Mouse (Mus musculus) telencephalon, adult 2 months (tissue): ENCODE data around the gene Rsl24d1.
"Not testable (repeated sequence)": the region's sequence is repeated elsewhere in the genome, so short reads cannot be mapped to it uniquely, and the experiment has no call there.

ENCODE experiments used
- DNase-seq: peaks from one replicate; pipeline ENCODE4 v3.0.0-alpha.2; 2011; ENCODE audit warnings: low read depth, low spot score

Gene Rsl24d1

DNA sequence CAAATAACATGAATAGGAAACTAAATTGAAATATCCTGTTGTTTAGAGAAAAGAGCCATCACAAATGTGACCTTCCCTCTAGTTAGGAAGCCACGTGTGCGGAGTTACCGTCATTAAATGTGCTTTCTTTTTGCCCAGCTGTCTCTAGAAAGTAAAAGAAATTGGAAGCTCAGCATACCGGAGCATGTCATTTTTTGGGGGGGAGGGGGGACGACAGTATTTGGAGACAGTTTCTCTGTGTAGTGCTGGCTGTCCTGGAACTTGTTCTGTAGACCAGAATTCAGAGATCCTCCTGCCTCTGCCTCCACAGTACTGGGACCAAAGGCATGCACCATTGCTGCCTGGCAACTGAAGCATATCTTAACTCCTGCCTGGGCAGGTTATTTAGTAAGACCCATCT lies 11.7 kb upstream of the Rsl24d1 start, which contains the start of gene Khdc3:
Khdc3 (plus strand) TSS at position 301 of the 400 bp plus-strand sequence.
- no peak for DNase-seq

DNA sequence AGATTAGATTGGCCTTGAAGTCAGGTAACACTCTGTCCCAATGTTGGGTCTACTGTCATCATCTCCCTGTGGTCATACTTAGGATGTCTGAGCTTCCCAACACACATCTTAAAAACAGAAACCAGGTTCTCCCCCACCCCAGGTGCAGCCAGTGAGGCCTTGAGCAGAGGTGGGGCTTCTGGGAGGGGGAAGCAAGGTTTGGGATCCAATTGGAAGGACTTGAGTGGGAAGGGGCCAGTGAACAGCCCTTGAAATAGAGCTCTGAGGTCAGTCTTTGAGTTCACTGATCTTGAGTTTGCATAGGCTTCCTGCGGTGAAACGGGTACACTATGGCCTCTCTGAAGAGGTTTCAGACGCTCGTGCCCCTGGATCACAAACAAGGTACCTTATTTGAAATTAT lies 11.0 kb upstream of the Rsl24d1 start, which contains the start of gene Gm20509:
Gm20509 (plus strand) TSS at position 290 of the 400 bp plus-strand sequence.
- no peak for DNase-seq

DNA sequence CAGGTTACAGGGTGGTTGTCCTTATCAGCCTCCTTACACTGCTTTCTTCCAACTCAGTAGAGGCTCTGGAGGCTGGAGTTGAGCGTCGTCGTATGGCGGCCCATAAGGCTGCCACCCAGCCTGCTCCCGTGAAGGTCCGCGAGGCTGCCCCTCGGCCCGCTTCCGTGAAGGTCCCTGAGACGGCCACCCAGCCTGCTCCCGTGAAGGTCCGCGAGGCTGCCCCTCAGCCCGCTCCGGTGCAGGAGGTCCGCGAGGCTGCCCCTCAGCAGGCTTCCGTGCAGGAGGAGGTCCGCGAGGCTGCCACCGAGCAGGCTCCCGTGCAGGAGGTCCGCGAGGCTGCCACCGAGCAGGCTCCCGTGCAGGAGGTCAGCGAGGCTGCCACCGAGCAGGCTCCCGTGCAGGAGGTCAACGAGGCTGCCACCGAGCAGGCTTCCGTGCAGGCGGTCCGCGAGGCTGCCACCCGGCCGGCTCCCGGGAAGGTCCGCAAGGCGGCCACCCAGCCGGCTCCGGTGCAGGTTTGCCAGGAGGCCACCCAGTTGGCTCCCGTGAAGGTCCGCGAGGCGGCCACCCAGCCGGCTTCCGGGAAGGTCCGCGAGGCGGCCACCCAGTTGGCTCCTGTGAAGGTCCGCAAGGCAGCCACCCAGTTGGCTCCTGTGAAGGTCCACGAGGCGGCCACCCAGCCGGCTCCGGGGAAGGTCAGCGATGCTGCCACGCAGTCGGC lies 9.9 kb upstream of the Rsl24d1 start:
- DNase-seq = no peak

DNA sequence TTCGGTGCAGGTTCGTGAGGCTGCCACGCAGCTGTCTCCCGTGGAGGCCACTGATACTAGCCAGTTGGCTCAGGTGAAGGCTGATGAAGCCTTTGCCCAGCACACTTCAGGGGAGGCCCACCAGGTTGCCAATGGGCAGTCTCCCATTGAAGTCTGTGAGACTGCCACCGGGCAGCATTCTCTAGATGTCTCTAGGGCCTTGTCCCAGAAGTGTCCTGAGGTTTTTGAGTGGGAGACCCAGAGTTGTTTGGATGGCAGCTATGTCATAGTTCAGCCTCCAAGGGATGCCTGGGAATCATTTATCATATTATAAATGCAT lies 9.4 kb upstream of the Rsl24d1 start:
- DNase-seq = no peak

DNA sequence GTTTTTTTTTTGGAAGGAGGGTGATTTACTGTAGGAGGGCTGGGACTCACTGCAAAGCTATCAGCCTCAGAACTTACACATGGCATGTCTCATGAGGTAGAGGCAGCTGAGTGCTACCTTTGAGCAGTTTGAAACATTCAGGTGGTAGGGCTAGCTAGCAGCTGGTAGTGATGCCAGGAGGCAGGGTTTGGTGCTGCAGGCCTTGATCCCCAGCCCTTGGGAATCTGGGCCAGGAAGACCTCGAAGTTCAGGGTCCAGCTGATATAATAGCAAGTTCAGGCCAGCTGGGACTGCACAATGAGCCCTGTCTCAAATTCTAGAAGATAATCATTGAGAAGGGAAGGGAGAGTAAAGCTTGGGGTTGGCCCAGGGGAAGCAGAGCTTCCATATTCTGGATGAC lies 8.1 kb upstream of the Rsl24d1 start:
- no peak for DNase-seq

DNA sequence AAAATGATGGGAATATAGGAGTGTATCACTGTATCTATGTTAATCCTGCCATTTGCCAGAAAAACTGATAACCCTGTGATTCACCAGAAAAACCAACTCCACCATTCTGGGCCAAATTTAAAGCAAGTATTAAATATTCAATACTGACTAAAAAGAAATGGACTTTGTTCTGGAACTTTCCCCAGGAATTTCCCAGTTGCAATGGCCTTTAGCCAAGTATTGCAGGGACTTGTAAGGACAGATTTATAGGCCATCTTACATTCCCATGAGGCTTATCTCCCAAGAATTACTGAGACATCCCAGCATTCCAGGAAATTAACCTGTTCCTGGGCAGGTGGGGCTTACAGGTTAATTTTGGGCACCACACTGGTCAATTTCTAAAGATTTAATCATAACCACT lies 7.5 kb upstream of the Rsl24d1 start:
- DNase-seq = no peak

DNA sequence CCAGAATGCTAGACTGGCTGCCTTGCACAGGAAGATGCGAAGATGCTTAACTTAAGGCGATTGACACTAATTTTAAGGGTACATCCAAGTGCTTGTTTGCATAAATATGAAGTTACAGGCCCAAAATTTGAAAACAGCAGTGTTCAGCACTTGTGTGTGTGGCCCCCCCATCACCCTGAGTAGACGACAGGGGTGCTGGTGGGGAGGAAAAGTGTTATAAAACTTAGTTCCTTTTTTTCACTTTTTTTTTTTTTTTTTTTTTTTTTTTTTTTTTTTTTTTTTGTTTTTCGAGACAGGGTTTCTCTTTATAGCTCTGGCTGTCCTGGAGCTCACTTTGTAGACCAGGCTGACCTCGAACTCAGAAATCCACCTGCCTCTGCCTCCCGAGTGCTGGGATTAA lies 3.5 kb downstream of the Rsl24d1 start:
- not testable (repeated sequence) for DNase-seq

DNA sequence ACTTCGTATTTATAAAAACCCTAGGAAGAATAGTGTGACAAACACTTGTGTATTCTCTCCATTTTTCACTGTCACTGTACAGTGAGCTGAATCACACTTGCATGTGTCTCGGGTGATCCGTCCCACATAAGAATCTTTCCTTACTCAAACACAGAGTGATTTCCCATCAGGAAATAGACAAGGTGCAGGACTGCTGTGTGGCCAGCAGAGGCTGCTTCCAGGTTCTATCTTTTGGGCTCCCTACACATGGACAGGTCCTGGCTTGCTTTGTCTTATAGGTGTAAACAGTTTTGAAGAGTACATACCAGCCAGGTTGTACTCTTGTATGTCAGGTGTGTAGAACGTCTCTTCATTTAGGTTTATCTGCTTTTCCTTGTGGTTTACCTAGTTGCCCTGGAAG lies 4.8 kb downstream of the Rsl24d1 start:
- DNase-seq = no peak

DNA sequence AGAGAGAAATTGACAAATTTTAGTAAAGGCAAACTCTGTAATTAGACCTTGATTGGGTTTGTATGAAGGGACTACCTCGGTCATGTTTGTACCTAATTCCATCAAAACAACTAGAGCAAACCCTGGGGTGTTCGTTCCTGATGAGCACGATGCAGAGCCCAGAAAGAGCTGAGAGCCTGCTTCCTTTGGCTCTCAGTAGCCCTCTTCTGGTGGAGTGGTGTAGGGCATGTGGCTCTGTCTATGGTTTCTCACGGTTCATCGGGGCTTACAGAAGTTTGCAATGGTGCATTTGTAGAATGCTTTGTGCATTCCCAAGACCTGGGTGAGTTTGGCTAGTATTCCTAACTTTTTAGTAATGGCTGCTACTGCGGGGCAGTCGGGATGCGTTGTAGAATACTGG lies 8.5 kb downstream of the Rsl24d1 start:
- DNase-seq = no peak

DNA sequence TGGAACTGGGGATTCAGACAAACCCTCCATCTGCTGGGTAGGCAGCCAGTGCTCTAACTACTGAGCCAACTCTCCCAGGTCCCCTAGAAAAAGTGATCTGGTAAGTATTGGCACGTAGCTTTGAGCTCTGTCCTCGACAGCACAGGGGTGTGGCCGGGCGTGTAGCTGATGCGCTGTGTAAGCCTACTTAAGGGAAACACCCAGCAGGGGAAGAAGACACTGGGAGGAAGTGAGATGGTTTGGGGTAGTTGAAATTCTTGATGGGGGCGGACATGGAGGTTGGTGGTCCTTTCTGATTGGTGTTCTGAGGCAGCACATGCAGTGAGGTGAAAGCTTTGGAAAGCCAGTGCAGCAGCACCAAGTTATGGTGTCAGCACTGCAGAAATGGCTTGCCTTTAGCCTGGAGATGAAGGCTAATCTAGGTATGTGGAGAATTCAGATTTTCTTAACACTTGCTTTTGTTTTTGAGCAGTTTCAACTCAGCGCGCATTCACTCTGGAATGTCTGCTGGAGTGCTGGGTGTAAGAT lies 11.9 kb downstream of the Rsl24d1 start:
- DNase-seq = no peak

DNA sequence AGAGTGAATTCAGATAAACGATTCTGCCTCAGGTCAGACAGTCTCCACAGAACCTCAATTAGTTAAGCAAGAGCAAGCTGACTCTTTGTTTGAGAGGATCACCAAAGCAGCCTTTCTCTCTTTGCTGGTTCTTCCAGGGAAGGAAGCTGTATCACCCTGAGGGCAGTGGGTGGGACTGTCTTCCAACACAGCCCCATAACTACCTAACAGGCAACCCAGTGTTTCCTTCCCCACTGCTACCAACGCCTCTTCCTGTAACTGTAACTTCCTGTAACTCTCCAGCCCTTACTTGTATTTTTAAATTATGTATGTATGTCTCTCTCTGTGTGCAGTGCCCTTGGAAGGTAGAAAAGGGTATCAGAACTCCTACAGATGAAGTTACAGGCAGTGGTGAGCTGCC lies 14.2 kb downstream of the Rsl24d1 start:
- no peak for DNase-seq

DNA sequence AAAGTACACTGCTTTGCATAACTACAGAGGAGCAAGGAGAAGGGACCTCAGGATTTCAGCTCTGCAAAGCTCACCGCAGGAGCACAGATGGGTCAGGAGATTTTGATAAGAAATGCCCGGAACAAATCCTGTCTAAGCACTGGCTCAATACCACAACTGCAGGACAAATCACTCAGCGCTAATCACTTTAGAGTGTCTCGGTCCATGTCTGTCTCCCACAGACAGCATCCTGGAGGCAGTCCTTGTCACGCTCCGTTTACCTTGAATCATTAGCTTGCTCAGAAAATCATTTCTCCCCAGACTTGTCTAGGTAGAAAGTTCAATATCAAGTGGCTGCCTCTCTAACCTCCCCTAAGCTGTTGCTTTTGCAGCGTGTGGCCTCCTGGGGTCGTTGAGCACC lies 16.6 kb downstream of the Rsl24d1 start:
- no peak for DNase-seq

DNA sequence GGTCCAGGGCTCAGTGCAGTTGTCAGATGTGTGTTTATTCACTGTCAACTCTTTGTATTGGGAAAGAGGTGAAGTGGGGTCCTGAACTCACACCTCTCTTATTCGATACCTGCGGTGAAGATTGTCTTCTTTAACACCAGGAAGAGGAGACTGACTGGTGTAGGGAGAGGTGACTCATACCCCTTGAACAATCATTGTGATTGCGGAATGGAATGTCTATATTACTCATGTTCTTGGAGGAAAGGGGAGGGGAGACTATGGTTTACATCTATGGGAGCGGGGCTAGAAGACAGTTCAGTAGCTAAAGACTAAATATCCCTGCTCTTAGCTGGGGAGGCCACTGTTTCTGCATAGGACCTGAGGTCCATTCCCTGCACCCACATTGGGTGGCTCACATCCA lies 17.3 kb downstream of the Rsl24d1 start:
- no peak for DNase-seq

DNA sequence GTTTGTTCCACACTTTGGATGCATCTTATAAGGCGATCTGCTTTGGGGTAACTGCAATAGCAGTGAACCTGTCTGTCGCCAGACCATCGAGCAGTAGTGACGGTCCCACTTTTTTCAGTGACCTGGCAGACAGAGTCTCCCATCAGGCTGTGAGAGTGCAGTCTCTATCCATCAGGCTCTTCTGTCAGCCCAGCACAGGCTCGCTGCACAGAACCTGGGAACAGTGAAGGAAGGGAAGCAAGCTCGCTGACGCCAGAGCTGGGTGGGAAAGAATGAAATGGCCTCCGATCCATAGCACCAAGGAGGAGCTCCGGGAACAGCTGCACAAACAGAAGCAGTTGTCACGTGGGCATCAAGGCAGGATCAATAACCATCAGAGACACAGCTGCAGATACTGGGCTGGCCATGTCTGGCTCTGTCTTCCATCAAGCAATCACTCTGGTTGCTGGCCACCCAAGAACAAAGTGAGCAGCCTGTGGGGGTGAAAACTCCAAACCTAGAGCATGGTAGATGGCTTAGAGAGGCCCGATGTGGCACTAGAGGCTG lies 24.2 kb downstream of the Rsl24d1 start:
- DNase-seq = no peak

DNA sequence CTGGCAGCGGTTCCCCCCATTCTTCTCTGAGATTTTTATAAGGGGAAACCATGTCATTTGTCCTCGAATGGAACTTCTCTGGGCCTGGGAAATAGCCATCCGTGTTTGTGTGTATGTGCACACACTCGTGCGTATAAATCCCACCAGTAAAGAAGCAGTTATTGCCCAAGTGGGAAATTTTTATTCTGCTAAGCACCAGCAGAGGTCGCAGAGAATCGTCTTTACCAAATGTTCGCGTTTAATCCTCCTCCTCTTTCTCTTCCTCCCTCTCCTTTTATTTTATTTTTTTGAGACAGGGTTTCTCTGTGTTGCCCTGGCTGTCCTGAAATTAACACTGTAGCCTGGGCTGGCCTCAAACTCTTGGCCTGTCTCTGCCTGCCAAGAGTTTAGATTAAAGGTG lies 41.1 kb downstream of the Rsl24d1 start:
- DNase-seq = no peak

DNA sequence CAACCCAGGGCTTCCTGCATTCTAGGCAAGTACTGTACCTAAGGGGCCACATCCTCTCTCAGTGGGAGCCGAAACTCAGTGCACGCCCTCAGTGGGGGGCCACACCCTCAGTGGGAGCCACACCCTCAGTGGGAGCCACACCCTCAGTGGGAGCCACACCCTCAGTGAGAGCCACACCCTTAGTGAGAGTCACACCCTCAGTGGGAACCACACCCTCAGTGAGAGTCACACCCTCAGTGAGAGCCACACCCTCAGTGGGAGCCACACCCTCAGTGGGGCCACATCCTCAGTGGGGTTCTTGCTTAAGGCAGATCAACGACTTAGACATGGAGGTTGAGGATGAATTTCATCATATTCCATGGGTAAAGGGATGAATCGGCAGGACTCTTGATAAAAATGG lies 44.7 kb downstream of the Rsl24d1 start:
- no peak for DNase-seq

DNA sequence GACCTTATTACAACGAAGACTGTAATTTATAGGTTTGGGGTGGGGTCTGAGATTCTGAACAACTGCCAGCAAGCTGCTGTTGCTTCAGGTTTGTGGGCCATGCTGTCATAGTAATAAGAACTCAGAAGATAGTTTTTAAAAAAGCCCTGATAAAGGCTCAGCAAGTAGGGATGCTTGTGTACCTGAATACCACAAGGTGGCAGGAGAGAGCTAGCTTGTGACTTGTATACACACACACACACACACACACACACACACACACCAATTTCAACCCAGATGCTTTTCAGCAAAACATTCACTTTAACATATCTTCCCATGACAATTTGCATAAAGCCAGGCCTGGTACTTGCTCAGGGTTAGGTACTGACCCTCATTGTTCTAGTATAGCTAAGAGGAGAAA lies 46.0 kb downstream of the Rsl24d1 start:
- peak; percentile 54 for DNase-seq

DNA sequence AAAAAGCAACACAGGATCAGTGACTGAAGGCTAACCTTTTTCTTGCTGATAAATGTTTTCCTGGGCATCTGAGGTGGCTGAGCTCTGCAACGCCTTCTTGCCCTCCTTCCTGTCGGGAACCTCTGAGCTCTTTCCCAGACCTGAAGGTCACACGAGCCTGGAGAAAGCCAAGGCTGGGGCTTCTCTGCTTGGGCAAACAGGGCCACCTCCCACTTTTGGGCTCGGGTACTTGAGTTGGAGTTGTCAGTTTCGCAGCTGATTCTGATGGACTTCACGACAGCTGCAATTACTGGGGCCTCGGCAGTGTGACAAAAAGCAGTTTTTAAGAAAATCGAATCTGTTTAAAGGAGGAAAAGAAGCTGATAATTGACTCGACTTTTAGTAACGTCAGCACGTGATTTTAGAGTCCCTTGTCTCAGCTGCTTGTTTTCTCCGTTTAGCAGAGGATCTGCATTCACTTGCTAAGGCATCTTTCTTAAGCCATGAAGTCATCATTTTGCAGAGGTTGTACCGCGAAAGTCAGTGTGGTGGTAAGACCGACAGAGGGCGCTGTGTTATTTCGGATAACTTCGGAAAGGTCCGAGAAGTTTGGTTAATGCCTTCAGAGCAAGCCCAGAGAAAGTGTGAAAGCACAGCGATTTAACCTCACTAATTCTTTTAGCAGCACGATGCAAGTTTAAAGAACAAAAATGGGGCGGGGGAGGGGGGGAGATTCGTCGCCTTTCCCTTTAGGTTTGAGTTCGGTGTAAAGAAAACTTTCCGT lies 49.5 kb downstream of the Rsl24d1 start:
- peak; percentile 69 for DNase-seq

DNA sequence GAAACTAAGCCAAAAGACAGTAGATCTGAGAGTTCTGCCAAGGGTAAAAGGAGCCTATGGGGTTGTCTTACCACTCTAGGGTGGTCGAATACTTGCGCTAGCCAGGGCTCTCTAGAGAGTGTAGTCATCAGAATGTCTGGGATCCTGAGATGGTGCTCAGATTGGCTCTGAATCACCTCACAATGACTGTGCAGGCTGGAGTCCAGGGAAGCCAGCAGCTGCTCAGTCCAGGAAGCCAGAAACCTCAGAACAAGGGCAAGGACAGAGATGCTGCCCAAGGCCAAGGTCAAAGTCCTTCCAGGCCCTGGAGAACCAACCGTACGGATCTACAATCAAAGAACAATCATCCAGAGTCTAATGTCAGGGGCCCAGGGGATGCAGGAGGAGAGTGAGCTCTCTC lies 52.4 kb downstream of the Rsl24d1 start:
- DNase-seq = no peak
